Mouse (Mus musculus): Measurements from ENCODE around the gene Mei4.

Mei4 gene

DNA sequence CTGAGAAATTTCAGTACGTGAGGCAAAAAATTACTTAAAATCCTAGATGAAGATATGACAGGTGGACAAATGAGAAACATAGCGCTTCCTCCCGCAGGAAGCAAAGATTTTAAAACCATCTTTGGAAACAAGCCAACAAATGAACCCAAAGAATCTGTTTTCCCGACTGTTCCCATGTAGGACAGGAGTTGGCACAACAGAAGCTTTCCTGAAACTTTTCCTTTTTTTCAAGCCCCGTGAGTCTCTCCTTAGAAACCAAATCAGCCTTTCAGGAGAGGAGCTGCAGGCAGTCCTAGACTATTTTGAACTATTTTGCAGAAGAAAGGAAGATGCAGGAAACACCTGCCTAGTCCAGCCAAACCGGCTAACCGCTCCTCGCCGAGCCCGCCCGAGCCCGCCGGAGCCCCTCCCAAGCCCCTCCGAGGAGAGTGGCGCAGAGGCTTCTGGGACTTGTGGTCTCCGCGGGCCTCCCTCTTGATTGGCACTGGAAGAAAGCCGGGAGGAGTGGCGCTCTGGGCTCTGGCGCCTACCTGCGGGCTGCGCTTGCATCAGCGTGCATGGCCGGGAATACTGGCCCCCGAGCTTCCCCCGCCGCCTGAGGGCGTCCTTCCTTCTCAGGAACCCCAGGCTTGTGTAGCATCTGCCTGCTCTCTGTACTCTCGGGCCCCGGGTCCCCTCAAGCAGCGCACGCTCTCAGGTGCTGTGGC lies at the start of gene Mei4:
TSS of gene Mei4 (plus strand) at position 490 of the 707 bp plus-strand sequence.
- DNase-seq (ENCODE audit: low spot score) = peak; percentile 19

DNA sequence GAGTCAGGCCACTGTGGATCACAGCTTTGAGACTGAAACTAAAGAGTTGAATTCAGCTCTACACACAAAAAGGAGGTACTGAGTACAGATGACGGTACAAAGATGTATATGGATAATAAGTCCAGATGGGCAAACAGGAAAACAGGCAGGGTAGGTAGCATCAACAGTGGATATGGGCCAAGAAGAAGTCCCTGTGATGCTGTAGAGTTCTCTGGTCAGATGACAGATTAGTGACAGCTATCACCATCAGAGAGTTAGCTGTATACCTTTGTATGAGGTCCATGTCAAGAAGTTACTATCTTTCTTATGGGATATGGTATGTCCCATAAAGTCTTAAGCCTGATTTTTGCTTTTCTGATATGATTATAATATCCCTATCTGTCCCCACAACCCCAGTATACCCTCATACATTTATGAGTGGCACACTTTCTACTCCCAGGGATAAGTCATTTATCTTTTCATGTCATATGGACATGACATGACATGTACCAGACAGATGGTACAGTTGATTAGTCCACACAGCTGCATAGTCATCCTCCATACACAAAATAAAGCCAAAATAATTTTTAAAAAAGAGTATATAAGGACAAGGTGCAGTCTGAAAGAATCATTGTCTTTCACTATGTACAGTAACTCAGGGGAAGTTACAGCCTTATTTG lies 43.6 kb upstream of the Mei4 start:
- DNase-seq (ENCODE audit: low spot score) = no peak

DNA sequence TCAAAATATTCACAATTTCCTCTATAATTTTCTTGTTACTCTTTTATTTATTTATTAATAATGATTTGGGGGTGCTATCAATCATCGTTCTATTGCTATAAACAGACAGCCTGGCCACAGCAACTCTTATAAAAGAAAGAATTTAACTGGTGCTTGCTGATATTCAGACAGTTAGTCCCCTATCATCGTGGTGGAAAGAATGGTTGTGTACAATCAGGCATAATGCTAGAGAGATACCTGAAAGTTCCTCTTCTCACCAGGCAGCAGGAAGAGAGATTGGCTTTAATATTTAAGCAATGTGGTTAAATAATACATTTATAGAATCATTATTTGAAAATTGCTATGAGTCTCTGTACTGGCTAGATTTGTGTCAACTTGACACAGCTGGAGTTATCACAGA lies 35.9 kb upstream of the Mei4 start:
- DNase-seq (ENCODE audit: low spot score) = no peak

DNA sequence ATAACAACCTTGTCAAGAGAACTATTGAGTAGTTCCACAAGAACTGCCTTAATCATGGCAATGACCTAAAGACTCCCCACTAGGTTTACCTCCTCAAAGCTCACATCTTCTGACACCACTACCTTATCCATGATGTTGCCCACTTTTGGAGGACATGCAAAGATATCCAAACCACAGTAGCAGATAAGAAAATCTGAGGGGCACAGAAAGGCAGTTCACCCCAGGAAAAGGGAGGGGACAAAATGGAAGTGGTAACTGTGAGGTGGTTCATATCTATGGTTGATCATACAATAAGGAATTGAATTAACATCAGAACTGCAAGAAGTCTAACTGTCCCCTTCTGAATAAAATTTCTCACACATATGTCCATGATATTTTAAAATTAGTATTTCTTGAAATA lies 29.4 kb upstream of the Mei4 start:
- no peak for DNase-seq (ENCODE audit: low spot score)

DNA sequence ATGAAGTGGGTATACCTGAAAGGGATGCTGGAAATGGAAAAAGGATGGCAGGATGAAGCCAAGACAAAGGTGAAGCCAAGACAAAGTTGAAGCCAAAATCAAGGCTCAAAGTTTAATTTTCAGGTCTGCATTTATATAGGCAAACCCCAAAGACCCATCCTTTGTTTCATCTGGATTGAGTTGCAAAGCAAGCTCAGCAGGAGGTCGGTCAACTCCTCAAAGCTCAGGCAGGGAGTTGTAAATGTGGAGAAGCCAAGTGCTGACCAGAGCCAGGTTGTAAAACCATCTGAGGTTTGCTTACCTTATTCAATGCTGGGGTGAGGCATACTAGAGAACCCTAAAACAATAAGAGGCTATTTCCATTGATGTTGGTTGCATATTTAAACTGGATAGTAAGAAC lies 4.6 kb upstream of the Mei4 start:
- DNase-seq (ENCODE audit: low spot score) = no peak

DNA sequence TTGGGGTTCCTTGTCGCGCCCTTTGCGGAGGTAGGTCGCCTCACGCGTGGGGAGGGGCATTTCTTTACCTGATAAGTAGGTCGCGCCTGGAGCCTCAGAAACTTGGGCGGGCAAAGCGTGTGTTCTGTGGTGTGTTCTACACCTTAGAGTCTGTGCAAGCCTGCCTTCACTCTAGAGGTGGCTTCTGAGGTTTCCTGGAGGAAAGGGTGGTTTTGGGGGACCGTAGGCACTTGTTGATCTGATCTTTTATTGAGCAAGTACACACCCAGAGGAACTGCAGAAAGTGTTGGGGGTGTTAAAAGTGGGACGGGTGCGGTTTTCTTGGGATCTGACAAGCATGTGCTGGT lies 391 bp downstream of the Mei4 start:
- no peak for DNase-seq (ENCODE audit: low spot score)

DNA sequence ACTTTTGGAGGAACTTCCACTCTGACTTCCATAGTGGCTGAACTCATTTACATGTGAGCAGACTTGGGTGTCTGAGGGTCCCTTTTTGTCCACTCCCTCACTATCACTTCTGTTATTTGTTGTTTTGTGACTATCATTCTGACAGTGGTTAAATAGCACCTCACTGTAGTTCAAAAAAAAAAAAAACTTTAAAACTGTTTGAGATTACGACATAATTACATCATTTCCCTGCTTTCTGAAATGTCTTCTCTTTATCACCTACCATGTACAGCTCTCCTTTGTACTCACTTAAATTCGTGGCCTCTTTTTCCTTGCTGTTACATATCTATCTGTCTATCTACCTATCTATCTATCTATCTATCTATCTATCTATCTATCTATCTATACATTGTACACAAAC lies 2.6 kb downstream of the Mei4 start:
- no peak for DNase-seq (ENCODE audit: low spot score)

DNA sequence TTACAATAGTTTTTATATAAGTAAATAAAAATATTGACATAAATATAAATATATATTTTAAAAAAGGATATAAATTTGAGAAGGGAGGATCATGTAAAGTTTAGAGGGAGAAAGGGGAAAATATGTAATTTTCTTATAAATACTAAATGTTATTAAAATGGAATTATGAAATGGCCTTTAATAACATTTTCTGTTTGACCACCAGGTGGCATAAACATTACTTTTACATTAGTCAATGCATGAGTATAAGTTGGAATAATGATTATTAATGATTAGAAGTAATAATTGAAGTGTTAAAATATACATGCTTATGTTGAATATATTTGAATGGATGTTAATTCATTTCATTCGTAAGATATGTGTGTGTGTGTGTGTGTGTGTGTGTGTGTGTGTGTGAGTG lies 58.0 kb downstream of the Mei4 start:
- no peak for DNase-seq (ENCODE audit: low spot score)

DNA sequence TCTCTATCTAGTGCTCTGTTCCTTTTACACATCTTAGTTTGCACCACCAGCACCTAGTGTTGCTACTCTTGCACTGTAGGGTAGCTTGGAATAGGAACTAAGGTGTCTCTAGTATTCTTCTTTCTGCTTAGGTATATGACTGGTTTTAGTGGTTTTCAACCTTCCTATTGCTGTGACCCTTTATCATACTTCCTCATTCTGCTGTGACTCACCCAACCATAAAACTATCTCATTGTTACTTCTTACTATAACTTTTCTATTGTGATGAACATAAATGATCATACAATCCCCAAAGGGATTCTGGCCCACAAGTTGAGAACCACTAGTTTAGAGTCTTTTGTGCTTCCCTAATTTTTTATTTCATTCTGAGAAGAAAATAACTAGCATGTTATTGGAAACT lies 61.3 kb downstream of the Mei4 start:
- DNase-seq (ENCODE audit: low spot score) = no peak

DNA sequence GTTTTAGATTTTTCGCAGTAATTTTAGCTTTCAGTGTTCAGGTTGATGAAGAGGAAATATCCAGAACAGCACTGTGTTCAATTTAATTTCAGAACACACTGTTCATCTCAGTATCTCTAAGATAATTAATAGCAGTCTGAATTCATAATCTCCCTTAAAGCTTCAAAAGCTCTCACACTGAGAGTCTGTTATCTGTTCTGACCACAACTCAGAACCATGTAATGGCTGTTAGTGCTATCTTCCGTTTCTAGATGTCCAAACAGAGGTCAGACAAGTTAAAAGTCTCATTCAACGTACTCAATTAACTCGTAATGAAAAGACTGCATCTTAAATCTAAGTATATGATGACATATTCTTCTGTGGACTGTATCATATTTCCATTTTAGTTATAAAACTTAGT lies 77.1 kb downstream of the Mei4 start:
- no peak for DNase-seq (ENCODE audit: low spot score)

DNA sequence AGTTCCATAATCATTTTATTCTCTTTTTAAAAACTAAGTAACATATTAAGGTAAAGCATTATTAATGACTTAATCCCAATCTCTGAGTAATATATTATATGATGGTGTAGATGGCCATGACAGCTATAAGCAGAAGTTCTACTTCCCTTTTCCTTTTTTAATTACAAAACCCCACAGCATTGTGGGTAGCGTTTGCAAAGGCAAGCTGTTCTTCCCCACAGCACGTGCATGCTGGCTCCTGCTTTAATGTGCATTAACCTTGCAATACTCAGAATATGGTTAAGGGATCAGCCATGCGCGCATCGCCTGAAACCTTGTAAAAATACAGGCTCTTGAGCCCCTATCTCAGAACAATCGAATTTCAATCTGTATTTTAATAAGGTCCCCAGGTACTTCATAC lies 82.2 kb downstream of the Mei4 start:
- no peak for DNase-seq (ENCODE audit: low spot score)

DNA sequence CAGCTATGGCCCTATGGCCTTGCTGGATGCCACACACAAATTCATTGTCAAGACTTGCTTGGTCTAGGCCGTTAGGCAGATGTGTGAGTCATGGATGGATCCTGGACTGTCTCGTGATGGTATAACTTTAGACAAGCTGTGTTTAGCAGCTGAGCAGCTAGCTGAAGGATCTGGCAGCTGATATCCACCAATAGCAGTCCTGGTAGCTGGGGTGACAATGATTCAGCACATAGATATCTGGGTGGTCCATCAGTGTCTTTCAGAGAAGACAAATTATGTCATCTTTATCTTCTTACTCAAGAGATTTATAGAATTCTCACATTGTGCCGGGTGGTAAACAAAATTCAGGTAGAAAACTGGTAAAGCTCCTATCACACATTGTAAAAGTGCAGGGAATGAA lies 93.4 kb downstream of the Mei4 start:
- DNase-seq (ENCODE audit: low spot score) = no peak

DNA sequence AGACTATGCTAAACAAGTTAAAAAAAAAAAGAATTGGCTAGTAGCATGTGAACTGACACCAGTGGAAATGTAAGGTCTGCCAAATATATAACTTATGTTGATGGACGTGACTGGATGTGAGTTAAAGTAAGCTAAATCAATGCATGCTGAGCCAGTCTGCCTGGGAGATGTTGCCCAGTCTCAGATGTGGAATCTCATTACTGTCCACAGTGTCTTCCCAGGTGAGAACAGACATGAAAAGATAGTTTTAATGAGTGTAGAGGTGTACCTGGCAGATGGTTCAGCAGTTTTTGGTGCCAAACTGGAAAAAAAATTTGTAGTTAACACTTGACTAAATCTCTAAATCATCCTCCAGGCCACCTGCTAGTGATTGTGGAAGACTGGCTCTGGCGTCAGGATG lies 94.4 kb downstream of the Mei4 start:
- no peak for DNase-seq (ENCODE audit: low spot score)

DNA sequence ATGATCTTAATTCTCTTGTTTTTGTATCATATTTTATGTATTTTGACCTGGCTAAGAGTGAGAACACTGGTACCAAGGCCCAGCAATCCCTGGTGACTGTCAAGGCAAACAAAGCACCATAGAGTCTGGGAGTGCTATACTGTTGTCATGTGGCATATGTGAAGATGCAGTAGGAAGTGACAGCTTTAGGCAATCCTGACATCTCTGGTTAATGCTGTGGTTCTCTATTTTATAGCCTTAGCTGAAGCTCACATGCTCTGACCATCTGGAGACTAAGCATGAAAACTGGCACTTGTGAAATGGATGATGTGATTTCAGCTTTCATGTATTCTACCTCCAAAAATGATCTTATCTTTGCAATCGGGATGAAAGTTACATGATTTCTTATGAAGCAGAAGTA lies 103.3 kb downstream of the Mei4 start:
- no peak for DNase-seq (ENCODE audit: low spot score)

DNA sequence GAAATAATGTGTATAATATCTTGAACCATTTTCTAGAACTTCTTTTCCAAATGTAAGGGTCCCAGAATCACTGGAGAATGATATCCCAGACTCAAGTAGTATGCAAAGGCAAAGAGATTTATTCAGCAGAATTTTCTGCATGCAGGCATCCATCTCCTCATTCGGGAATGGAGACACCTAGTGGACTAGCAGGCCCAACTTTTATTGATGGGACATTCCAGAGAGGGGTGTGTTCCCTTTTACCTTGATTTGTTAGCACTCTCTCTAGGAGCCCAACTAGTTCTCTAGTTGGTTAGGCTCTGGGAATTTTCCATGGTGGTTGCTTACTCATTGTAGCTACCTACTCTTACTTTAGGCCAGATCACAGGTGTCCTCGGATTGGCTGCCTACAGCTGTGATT lies 105.5 kb downstream of the Mei4 start:
- DNase-seq (ENCODE audit: low spot score) = no peak

DNA sequence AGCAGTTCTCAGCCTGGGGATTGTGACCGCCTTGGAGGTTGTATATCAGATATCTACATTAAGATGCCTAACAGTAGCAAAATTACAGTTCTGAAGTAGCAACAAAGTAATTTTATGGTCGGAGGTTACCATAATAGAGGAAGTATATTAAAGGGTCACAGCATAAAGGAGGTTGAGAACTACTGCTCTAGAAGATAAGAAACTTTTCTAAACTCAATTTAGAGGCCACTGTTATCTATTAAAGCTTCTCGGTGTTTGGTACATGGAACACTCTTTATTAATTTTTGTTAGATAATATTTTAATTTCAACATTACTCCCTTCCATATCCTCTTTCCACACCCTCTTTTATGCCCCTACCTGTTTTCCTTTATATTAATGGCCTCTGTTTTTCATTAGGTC lies 119.0 kb downstream of the Mei4 start:
- DNase-seq (ENCODE audit: low spot score) = no peak

DNA sequence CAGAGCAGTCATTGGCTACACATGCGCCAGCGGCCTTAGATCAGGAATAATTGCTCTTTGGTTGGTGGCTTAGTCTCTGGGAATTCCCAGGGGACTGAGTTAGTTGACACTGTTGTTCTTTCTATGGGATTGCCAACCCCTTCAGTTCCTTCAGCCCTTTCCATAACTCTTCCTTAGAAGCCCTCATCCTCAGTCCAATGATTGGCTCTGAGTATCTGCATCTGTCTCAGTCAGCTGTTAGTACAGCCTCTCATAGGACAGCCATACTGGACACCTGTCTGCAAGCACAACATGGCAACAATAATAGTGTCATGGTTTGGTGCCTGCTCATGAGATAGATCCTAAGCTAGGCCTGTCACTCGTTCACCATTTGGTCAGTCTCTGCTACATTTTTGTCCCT lies 149.5 kb downstream of the Mei4 start:
- no peak for DNase-seq (ENCODE audit: low spot score)

DNA sequence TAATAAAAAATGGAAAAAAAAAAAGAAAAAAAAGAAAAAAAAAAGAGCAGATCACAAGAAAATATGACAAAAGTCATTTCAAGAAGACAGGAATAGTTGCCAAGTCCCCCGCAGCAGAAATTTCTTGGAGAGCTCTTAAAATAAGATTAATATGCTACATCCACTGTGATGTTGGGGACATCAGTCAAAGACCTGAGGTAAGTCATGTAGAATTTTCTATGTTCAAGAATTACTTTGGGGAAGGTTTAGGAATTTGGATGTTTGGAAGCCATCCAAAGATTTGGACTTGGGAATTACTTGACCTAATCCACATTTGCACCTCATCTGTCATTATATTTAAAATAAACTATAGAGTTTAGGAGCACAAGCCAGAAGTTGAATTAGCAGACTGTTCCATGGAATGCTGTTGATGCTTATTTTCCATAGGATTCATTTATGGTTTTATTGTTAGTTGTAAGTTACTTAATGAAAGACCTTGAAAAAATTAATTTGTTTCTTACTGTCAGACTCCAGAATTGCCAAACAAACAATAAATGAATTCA lies 179.1 kb downstream of the Mei4 start:
- DNase-seq (ENCODE audit: low spot score) = no peak

DNA sequence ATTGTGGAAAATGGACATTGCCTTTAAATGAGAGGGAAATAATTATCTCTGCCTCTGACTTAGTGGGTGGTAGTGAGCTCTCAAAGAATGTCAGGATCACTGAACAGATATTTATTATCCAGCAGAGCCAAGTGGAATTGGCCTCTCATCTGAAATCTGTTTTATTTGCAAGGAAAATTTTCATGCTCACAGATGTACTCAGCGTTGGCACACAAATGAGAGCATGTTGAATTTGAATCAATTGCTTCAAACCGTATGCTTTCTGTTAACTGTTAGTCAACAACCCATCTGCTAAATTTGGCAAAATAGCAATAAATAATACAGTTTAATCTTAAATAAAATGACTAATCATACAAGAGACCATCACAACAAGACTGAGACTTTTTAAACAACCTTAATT lies 181.0 kb downstream of the Mei4 start:
- DNase-seq (ENCODE audit: low spot score) = no peak

DNA sequence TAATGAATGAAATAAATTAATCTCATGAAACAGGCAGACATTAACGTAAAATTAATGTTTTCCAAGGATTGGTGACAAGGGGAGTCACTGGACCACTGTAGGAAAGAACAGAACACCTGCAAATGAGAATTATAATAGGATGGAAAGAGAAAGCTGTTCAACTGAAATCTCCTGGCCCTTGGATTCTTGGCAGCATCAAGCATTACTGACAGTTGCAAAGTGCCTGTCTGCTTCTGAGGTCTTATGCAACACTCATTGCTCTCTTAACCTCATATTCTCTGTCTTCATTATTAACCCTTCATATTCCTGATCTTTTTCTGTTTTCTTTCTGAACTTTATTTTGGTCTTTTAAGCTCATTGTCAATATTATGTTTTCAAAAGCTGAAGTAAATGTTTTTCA lies 210.4 kb downstream of the Mei4 start:
- no peak for DNase-seq (ENCODE audit: low spot score)

DNA sequence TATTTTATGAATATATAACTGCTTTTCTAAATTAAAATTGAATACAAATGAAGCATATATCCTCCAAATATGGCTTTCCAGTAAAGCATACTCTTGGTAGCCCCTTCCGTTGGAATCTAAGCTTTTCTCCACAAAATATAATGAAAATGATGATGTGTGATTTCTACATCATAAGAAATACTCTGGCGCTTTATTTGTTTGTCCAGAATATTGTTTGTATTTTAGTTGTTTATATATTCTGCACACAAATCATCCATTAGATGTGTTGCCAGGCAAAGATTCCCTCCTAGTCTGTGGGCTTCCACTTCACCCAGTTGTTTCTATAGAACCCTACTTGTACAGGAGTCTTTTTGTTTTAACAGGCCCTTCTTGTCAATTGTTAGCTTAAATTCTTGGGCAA lies 211.8 kb downstream of the Mei4 start:
- DNase-seq (ENCODE audit: low spot score) = no peak

DNA sequence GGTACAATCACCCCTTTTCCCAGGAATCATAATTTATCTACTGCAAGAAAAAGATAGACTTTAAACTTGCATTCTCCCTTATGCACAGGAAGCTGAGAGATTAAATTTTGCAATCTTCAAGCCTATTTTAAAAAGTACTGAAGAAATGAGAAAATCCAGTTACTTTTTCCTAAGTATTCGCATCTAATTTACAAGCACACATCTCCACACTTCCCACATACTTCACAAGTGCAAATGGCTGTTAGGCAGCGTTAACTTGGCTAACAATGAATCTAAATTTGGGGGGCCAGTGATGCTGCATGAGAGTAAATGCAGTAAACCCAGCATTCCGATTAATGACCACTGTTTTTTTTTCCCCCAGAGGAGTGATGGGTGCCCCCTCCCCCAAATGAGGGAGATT lies 232.9 kb downstream of the Mei4 start:
- no peak for DNase-seq (ENCODE audit: low spot score)

DNA sequence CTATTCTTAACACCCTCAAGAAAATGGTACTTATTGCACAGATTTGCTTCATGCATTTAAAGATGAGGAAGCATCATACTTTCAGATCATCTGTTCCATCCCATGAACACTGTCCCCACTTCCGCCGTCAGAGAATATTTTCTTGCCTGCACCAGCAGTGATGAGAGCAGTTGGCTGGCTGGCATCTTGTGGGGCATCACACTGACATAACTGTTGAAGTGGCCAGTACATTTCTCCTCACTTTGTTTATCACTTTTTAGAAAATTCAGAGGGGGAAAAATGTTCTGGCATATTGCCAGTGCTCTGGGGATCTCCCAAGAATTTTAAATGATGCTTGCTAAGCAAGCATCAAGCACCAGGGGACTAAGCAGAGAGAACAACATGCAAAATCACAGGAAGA lies 251.4 kb downstream of the Mei4 start:
- DNase-seq (ENCODE audit: low spot score) = no peak

DNA sequence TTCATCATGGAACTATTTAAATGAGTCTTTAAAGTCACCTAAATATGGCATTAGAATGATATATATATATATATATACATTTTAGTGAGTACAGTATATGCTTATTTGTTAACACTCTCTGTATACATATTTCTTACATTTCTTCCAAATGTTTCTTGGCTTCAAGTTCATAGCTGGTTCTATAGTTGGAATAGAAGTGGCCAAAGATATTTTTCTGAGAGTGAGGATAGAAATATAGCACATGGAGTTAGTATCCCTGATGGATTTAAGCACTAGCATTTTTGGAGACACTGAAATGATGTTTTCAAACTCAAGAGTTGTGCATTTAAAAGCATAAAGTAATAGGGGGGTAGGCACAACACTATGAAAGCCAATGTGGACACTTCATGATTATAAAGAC lies 272.6 kb downstream of the Mei4 start:
- no peak for DNase-seq (ENCODE audit: low spot score)
